Mouse (Mus musculus): ENCODE data around the gene Selenop.

The Selenop gene

GRCm38 (mm10) chr15:3271216-3271615, 2.9 kb downstream of the Selenop start:
- peak; percentile 34 for DNase-seq

DNA sequence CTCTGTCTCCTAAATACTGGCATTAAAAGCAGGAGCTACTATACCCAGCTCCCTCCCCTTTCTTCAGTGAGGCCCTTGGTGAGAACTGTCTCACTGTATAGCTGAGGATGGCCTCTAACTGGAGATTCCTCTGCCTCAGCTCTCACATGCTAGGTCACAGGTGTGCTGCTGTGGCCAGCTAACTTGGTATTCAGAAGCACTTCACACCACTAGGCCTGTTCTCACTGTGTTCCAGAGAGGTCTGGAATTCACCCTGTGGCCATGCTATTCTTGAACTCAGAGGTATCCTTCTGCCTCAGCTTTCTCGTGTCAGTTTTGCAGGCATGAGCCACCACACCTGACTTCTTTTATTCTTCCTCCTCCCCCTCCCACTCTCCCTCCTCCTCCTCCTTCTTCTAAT, 4.8 kb downstream of the Selenop start:
- DNase-seq, result no peak

- DNase-seq, result peak; percentile 34
Observed at GRCm38 (mm10) chr15:3277391-3277790, 9.0 kb downstream of the Selenop start.

DNA sequence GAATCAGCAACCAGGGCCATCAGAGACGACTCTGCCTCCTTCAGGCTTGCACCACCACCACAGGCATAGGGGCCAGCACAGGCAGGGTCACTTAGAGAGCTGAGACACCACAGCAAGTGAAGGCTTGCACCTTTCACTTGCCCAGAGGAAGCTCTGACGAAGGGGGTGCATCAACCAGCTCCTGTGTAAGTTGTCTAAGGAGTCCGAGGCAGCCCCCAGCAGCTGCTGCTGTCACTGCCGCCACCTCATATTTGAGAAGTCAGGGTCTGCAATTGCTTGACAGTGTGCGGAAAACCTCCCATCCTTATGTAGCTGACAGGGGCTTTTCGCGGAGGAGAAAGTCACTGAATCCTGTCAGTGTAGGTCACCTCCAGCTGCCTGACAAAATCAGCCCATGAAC, 10.9 kb downstream of the Selenop start:
- DNase-seq, result no peak

- DNase-seq, result no peak
Observed at GRCm38 (mm10) chr15:3281216-3281615, 12.9 kb downstream of the Selenop start.

GRCm38 (mm10) chr15:3281737-3282136, 13.4 kb downstream of the Selenop start:
- no peak for DNase-seq

GRCm38 (mm10) chr15:3286032-3286431, 17.7 kb downstream of the Selenop start:
- no peak for DNase-seq

DNA sequence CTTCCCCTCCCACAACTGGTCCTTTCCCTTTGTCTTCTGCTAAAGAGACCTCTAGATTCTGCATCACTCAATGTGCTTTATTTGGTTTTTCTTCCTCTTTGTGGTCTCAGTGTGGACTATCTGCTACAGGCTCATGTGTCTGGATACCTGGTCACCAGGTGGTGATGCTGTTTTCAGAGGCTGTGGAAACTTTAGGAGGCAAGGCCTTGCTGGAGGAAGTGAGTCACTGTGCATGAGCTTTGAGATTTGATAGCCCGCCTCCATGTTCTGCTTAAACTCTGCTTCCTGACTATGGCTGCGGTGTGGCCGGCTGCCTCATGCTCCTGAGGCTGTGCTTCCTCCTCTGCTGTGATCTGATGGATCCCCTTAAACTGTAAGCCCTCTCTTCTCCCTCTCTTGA, 22.1 kb downstream of the Selenop start:
- no peak for DNase-seq

GRCm38 (mm10) chr15:3293477-3293876, 25.1 kb downstream of the Selenop start:
- no peak for DNase-seq

DNA sequence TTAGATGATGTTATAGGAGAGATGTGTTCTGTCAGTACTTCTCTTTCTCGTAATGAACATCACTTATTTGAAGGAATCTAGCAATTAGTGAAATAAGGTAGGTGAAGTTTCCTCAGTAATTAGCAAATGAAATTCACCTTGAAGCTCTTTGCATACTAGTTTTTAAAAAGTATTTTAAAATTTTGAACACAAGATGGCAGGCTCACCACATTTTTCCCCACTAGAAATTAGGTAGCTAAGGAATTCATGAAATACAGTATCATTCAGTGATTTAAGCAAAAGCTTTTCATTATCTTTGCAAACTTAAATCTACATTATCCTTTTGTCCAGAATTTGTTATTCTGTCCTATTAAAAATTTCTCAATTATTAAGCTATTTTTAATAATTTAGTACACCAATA, 27.6 kb downstream of the Selenop start:
- DNase-seq, result no peak

- no peak for DNase-seq
Observed at GRCm38 (mm10) chr15:3297615-3298014, 29.3 kb downstream of the Selenop start.

- no peak for DNase-seq
Observed at GRCm38 (mm10) chr15:3300361-3301100, 32.2 kb downstream of the Selenop start.

DNA sequence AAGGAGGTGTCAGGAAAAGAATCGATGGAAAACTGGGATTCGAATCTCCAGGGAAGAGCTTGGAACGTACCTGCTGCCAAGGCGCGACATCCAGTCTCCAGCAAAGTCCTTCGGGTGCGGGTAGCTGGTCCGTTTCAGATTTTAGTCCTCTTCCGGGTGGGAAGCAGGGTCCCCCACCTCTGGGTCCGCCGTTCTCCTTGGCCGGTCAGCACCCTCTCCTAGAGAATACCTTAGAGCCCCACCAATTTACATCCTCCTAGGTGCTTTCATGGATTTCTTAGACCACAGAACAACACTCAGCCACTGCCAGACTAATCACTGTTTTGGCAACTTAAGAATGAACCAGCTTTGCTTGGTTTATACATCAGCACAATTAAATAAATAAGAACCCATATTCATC, 35.1 kb downstream of the Selenop start, which contains the start of gene Ccdc152:
TSS of gene Ccdc152 (minus strand) at position 101 of the 400 bp plus-strand sequence.
- no peak for DNase-seq

- DNase-seq, result peak; percentile 24
Observed at GRCm38 (mm10) chr15:3309856-3310255, 41.5 kb downstream of the Selenop start.

GRCm38 (mm10) chr15:3312937-3313336, 44.6 kb downstream of the Selenop start:
- no peak for DNase-seq

- no peak for DNase-seq
Observed at GRCm38 (mm10) chr15:3316617-3317016, 48.3 kb downstream of the Selenop start.

GRCm38 (mm10) chr15:3319929-3320328, 51.6 kb downstream of the Selenop start:
- no peak for DNase-seq

- DNase-seq, result no peak
Observed at GRCm38 (mm10) chr15:3323041-3323440, 54.7 kb downstream of the Selenop start.

Measured in thymus, postnatal 14 days (tissue).